In the genomic region with DNA sequence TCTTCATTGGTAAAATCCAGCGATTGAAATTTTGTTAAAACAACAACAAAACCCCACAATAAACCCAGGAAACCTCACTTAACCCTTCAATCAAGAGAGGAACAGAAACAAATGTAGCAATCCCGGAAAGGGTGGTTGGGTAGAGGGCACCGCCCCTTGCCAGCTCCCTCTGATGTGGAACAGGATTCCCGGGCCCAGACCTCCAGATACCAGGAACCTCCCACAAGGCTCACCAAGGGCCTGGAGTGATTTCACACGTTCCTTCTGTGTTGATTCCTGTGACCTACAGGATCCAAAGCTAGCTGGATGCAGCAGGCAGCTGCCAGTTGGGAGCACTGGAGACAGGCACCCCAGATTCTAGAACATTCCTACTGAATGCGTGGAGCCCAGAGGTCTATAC, we compare ENCODE assay signal across 8 mouse cellular contexts. TPM values are rescaled to one million over a fixed set of nuclear protein-coding genes. Genes with fewer than 3 reads are reported as not detected.
DNase-seq lines count a peak whose midpoint lies in the region; ATAC-seq lines count a peak whose summit lies in the region.

No protein-coding gene starts in this region.

- no peaks in the 10 kb centered on the region for H3K9me3 ChIP-seq in heart, embryonic 10.5 days
- H3K9me3 ChIP-seq in hindbrain, embryonic 15.5 days: no peaks in the 10 kb centered on the region
- H3K9me3 ChIP-seq in midbrain, embryonic 13.5 days: no peaks in the 10 kb centered on the region

- H3K9ac ChIP-seq in hindbrain, embryonic 15.5 days: peak overlapping the region; percentile 98; the same call in 1 of the 2 replicates
- H3K9ac ChIP-seq in midbrain, embryonic 13.5 days (replicated peaks): peak overlapping the region; percentile 96

- intact Hi-C loops in left cerebral cortex, postnatal 36 days (cut with DNase I): loop anchor here (5.0 kb wide), 1 partner anchor 63 kb away; the partner anchor contains the start of gene Taf4

- peak overlapping the region; percentile 71 for H3K4me2 ChIP-seq in hindbrain, embryonic 15.5 days
- H3K4me2 ChIP-seq in midbrain, embryonic 13.5 days (replicated peaks): peak overlapping the region; percentile 81

- peak overlapping the region; percentile 97 for H3K4me3 ChIP-seq in heart, embryonic 10.5 days
- peak overlapping the region; percentile 96; the same call in 1 of the 2 replicates for H3K4me3 ChIP-seq in hindbrain, embryonic 15.5 days
- peak overlapping the region; percentile 97 for H3K4me3 ChIP-seq in midbrain, embryonic 13.5 days (replicated peaks)

- H3K27me3 ChIP-seq in heart, embryonic 10.5 days (ENCODE audit: insufficient read depth, poor library complexity, severe bottlenecking): no peaks in the 10 kb centered on the region
- H3K27me3 ChIP-seq in hindbrain, embryonic 15.5 days: no peaks in the 10 kb centered on the region
- no peaks in the 10 kb centered on the region for H3K27me3 ChIP-seq in midbrain, embryonic 13.5 days

- H3K4me1 ChIP-seq in heart, embryonic 10.5 days: peaks cover 27% of the 10 kb centered on the region
- peaks cover 41% of the 10 kb centered on the region for H3K4me1 ChIP-seq in hindbrain, embryonic 15.5 days (replicated peaks)
- H3K4me1 ChIP-seq in midbrain, embryonic 13.5 days (replicated peaks): peaks cover 47% of the 10 kb centered on the region

- H3K27ac ChIP-seq in heart, embryonic 10.5 days: 0 out of 2 replicates have a peak overlapping the region, but pooled peaks have one; percentile 29
- no peak overlapping the region for H3K27ac ChIP-seq in hindbrain, embryonic 15.5 days (replicated peaks)
- no peak overlapping the region for H3K27ac ChIP-seq in midbrain, embryonic 13.5 days

- no peak for ATAC-seq in hindbrain, embryonic 15.5 days (ENCODE audit: low FRiP score, low read depth)
- ATAC-seq in midbrain, embryonic 13.5 days: no peak

- H3K36me3 ChIP-seq in heart, embryonic 10.5 days: peaks cover 42% of the 10 kb centered on the region
- H3K36me3 ChIP-seq in hindbrain, embryonic 15.5 days: peaks cover 40% of the 10 kb centered on the region
- peaks cover 43% of the 10 kb centered on the region for H3K36me3 ChIP-seq in midbrain, embryonic 13.5 days

- DNase-seq in heart, embryonic 10.5 days (ENCODE audit: low spot score): no peak
- DNase-seq in heart, postnatal 4 days: no peak
- peak; percentile 40 for DNase-seq in ZHBTc4 (ENCODE audit: low read depth, low spot score)
- DNase-seq in spleen, postnatal 10 days (ENCODE audit: low spot score in 2 of 2): no peak
- DNase-seq in left cerebral cortex, postnatal 36 days (ENCODE audit: low spot score in 2 of 2): no peak
- DNase-seq in adrenal gland, postnatal 36 days: no peak

- WGBS in heart, embryonic 10.5 days: 44% methylated on average over 6 of the region's 6 CpGs
- 63% methylated on average over 6 of the region's 6 CpGs for WGBS in hindbrain, embryonic 15.5 days
- 71% methylated on average over 6 of the region's 6 CpGs for WGBS in midbrain, embryonic 13.5 days

RNA-seq across cellular contexts. Expression of gene Psma7, which starts 1.8 kb away (rescaled TPM):
- polyA plus RNA-seq in heart, embryonic 10.5 days (2016; fragmentation: Nextera tagmentation; extraction: Ambion mirVana): 567 and 701 TPM in 2 replicates
- total RNA-seq in heart, postnatal 4 days (2021): 100 to 1,000 TPM; 174 to 190 TPM
- polyA plus RNA-seq in hindbrain, embryonic 15.5 days (2015; fragmentation: Nextera tagmentation; extraction: Ambion mirVana): 541 and 546 TPM in 2 replicates
- polyA plus RNA-seq in midbrain, embryonic 13.5 days (2015; fragmentation: Nextera tagmentation; extraction: Ambion mirVana): 676 and 705 TPM in 2 replicates
- total RNA-seq in left cerebral cortex, postnatal 36 days (2021): 100 to 1,000 TPM; 163 to 172 TPM
- 100 to 1,000 TPM; 246 to 260 TPM for total RNA-seq in adrenal gland, postnatal 36 days (2021)

RNA-seq across cellular contexts. Expression of gene Ss18l1, which starts 1.9 kb away (rescaled TPM):
- polyA plus RNA-seq in heart, embryonic 10.5 days (2016; fragmentation: Nextera tagmentation; extraction: Ambion mirVana): 3.5 and 4.4 TPM in 2 replicates
- 1 to 10 TPM; 4.0 TPM for total RNA-seq in heart, postnatal 4 days (2021)
- polyA plus RNA-seq in hindbrain, embryonic 15.5 days (2015; fragmentation: Nextera tagmentation; extraction: Ambion mirVana): 51.5 and 58.7 TPM in 2 replicates
- polyA plus RNA-seq in midbrain, embryonic 13.5 days (2015; fragmentation: Nextera tagmentation; extraction: Ambion mirVana): 51.2 and 54.8 TPM in 2 replicates
- 10 to 100 TPM; 36.1 to 39.1 TPM for total RNA-seq in left cerebral cortex, postnatal 36 days (2021)
- total RNA-seq in adrenal gland, postnatal 36 days (2021): 10 to 100 TPM; 10.1 to 10.3 TPM

RNA-seq across cellular contexts. Expression of gene Lsm14b, which starts 15.6 kb away (rescaled TPM):
- polyA plus RNA-seq in heart, embryonic 10.5 days (2016; fragmentation: Nextera tagmentation; extraction: Ambion mirVana): 4.0 and 4.9 TPM in 2 replicates
- total RNA-seq in heart, postnatal 4 days (2021): 10 to 100 TPM; 48.7 to 49.8 TPM
- polyA plus RNA-seq in hindbrain, embryonic 15.5 days (2015; fragmentation: Nextera tagmentation; extraction: Ambion mirVana): 18.8 and 20.5 TPM in 2 replicates
- polyA plus RNA-seq in midbrain, embryonic 13.5 days (2015; fragmentation: Nextera tagmentation; extraction: Ambion mirVana): 20.9 and 24.8 TPM in 2 replicates
- 100 to 1,000 TPM; 107 to 114 TPM for total RNA-seq in left cerebral cortex, postnatal 36 days (2021)
- 10 to 100 TPM; 43.0 to 44.9 TPM for total RNA-seq in adrenal gland, postnatal 36 days (2021)

RNA-seq across cellular contexts. Expression of gene Mtg2, which starts 30.0 kb away (rescaled TPM):
- polyA plus RNA-seq in heart, embryonic 10.5 days (2016; fragmentation: Nextera tagmentation; extraction: Ambion mirVana): 28.2 and 29.7 TPM in 2 replicates
- 10 to 100 TPM; 14.2 to 16.5 TPM for total RNA-seq in heart, postnatal 4 days (2021)
- polyA plus RNA-seq in hindbrain, embryonic 15.5 days (2015; fragmentation: Nextera tagmentation; extraction: Ambion mirVana): 30.3 and 34.8 TPM in 2 replicates
- polyA plus RNA-seq in midbrain, embryonic 13.5 days (2015; fragmentation: Nextera tagmentation; extraction: Ambion mirVana): 37.1 and 37.3 TPM in 2 replicates
- 10 to 100 TPM; 12.6 to 19.1 TPM for total RNA-seq in left cerebral cortex, postnatal 36 days (2021)
- 10 to 100 TPM; 15.9 to 17.4 TPM for total RNA-seq in adrenal gland, postnatal 36 days (2021)
